Mouse (Mus musculus) lung, postnatal 25 days (tissue): ENCODE data around the gene Slc9a3.

Experiments
- DNase-seq: peaks from one replicate; pipeline ENCODE4 v3.0.0; 2022; ENCODE audit warnings: low spot score

The Slc9a3 gene

DNA sequence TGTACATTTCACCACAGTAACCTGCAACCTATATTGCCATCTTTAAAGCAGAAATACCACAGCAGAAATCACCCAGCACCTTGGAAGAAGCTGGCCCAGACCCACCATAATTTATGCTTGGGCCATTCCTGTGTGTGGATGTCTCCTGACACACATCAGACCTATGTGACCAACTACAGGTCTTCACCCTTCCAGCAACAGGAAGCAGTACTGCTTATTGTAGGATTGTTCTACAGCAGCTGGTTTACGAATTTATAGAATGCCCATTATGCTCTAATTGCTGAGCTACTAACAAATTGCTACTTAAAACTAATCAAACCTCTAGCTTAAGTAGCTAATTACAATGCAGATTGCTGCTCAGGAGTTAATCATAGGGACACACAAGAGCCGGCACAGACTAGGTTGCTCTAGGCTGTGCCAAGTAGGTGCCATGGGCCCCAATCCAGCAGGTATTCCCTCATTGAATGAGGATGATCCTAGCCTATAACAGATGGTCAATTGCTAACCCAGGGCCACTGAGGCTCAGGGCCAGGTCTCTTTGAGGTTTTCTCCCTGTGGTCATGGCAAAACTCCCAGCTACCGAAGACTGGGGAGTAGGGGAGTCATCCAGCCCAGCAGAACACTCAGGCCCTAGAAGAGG is 24.8 kb downstream of the Slc9a3 start:
- no peak for DNase-seq

DNA sequence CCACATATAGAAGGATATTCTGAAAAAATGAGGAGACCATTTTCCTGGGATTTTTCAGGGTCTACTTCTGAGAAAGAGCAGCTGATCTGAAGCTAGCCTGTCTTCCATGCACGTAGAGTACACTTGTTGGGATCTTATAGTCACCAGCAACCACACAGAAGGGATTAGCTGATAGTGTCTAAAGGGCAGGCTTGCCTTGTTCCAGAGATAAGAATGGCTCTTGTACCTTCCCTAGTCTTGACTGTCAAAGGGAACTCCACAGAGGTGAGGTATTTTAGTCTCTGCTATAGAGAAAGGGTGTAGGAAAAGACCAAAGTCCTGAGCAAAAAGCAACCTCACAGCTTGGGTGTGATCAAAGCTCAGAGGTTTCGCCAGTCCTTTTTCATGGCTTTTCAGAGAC is 26.1 kb downstream of the Slc9a3 start:
- no peak for DNase-seq

DNA sequence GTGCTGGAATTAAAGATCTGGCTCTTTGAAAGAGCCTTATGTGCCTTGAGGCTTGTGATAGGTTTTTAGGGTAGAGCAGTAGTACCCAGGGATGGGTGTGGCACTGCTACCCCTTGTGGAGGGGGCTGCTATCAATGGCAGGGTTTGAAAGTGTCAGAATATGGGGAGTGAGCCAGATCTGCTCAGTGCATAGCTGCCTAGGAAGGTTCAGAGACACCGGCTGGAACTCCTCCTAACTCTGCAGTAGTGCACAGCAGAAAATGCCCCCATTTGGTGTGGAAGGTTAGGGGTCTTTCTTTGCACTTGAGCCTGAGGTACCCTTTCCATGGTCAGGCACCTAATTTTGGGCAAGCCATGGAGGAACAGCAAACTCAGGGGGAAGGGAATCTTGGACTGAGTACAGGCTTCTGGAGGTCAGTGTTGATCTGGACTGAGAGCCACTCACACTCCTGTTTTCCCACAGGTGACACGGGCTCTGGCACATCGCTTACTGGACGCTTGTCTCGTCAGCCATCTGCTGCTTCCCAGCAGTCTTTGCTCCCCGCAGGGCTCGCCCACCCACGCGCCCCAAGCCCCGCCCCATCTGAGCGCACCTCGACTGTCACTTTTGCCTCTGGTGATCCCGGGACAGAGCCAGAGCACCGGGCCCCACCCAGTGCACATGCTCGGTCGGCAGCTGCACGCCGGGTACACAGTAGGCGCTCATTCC is 45.2 kb downstream of the Slc9a3 start:
- DNase-seq: peak; percentile 31

DNA sequence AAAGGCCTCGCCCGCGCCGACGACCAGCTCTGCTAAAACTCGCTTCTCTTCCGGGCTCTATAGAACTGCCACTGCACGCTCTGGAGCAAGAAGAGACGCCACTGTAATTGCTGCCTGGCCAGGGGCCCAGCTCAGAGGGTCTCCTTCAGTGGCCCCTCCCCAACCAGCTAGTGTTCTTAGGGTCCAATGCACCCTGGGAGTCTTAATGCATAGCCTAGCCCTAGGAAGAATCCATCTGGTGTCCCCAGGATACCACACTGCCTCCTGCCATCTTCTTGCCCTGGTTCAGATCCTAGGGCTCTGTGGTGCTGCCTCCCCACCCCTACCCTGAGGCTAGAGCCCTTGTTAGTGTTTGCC is 45.8 kb downstream of the Slc9a3 start:
- no peak for DNase-seq

DNA sequence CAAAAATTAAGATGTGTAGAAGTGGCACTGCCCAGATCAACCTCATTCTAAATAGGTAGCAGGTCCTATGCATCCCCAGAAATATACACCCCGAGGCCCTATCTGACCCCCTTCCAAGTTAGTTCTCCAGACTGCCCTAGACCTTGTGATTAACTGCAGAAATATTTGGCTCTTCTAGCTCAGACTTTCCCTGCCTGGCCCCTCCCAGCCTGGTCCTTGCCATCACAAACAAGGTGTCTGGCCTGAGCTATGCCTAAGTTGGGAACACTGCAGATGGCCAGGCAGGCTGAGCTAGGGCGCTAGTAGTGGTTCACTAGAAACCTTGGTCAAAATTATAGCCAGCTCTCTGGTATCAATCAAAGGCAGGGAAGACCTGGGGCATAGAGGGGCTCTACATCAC is 46.2 kb downstream of the Slc9a3 start:
- no peak for DNase-seq

DNA sequence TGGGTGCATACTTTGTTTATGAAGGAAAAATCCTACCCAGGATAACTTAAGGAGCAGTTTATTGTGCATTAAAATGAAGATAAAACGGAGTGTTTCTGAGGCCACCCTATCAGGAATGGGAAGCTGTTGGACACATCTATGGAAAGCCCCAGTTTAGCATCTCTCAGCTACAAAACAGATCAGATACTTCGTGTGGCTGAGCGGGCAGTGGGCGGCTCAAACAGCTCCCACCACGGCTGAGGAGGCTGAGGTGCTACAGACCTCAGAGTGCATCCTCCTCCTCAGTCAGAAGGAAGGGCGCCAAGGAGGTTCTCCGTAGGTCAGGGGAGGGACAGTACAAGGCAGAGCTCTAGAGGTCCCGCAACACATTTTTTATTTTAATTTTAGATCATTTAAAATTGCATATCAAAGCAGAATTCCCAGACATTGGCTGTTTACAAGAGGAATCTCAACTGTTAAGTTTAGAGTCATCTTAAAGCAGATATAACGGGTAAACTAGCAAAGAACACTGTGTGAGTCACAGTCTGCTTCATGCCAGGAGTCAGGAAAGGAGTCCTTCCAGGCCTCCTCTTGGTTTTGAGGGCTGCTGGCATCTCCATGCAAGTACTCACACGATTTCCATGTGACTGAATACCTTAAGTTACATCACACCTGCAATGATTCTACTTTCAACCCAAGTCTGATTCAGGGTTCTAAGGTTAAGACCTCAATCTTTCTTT is 48.3 kb downstream of the Slc9a3 start:
- no peak for DNase-seq

DNA sequence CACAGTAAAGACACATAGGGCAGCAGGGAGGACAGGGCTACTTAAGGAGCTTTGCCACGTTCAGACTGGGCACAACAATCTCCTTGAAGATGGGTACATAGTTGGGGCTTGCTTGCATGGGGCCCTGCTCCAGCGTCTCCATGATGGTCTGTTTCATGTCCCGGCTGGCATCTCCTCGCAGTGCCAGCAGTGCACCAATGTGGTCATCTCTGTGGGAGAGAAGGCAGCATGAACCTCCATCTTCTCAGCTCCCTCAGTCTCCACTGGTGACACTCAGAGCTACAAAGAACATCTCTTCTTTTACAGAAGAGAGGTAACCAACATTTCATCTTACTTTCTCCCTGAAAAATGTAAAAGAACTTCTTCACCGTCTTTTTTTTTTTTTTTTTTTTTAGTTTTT is 50.8 kb downstream of the Slc9a3 start:
- no peak for DNase-seq

DNA sequence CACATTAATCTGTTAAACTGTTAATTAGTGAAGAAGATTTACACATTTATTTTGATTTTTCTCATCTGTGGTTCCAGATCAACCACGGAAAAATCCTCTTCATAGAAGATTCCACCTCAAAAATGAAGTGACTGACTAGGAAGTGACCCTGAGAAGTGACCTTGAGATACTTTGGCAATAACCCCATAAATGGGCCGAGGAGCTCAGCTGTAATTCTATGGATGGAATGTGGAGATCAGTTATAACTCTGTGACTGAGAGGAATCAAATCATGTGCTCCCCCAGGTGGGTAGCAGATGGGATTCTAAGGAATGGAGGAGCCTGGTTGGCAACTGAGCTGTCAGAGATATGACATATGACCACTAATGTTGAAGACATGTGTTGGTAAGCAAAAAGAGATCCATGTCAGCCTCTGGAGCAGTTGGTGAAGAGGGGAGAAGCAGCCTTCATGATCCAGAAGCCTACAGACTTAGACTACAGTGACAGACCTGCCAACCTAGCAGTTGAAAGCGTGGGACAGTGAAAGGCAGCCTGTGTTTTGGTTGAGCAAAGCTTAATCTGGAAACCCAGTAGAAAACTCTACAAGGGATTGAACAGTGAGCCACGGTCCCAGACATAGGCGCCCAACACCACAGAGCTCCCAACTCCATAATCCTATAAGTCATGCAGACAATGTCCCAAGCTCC is 61.9 kb downstream of the Slc9a3 start:
- no peak for DNase-seq

DNA sequence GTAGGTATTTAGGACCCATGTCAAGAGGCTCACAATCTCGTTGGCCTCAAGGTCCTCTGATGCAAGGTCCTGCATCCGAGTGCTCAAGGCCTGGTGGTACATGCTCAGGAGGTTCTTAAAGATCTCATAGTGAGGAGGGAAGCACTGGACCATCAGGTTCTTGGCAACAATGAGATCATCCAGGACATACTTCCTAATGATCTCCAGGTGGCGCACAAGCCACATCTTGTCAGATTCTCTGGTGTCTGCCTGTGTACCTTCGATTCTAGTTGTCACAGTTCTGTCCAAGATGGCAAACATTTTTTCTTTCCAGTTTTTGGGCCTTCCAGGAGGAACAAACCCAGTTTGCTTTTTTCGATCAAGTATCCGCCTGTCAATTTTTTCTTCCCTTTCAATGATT is 71.4 kb downstream of the Slc9a3 start:
- DNase-seq: no peak

DNA sequence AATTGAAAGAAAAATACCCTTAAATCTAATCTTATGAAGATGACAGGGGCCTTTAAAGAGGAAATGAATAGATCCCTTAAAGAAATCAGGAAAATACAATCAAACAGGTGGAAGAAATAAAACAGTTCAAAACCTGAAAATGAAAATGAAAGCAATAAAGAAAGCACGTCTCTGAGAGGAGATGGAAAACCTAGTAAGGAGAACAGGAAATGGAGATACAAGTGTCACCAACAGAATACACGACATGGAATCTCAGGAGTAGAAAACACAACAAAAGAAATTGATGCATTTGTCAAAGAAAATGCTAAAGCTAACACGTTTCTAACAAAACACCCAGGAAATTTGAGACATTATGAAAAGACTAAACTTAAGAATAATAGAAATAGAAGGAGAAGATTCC is 75.2 kb downstream of the Slc9a3 start:
- no peak for DNase-seq

DNA sequence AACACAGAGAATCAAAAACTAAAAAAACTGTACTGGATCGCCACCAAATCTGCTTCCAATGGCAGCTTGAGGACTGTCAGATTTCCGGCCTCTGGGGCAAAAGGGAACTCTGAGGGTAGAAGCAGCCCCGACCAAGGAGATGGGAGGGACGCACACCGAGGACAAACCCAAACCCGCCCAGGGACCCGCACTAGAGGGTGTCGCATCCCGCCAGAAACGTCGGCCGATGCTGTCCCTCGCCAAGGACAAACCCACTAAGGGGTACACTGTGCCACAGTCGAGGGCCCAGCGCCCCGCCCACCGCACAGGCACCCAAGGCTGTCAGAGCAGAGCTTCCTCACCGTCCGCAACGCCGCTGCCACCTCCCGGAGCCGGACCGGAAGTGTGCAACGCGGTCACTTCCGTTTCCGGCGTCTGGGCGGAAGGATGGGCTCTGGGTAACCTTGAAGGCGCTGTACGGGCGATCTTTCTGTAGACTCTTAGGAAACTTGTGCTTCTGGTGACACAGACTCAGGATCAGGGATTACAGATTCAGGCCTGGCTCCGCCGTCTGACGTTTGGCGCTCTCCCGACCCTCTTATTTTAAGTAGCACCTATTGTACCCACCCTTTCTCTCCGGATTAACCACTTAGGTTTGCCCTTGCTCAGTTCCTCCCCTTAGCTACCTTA is 87.2 kb downstream of the Slc9a3 start, which contains the start of gene Exoc3:
Gene Exoc3 (minus strand): TSS at position 416 of the 669 bp plus-strand sequence.
- peak; percentile 91 for DNase-seq

DNA sequence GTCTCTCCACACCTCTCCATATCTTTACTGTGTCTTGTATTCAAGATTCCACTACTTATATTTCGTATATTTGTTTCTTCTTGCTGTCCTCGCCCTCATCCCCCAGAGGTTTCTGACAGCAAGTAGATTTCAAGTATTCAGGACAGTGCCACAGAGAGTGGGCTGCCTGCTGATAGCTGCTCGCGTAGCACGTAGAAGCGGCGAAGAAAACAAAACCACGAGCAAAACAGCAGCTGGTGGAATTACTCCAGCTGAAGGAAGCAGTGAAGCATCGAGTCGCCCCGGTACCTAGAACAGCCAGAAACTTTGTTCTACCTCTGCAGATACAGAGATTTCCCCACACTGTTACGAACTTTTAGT is 87.7 kb downstream of the Slc9a3 start:
- DNase-seq: no peak

DNA sequence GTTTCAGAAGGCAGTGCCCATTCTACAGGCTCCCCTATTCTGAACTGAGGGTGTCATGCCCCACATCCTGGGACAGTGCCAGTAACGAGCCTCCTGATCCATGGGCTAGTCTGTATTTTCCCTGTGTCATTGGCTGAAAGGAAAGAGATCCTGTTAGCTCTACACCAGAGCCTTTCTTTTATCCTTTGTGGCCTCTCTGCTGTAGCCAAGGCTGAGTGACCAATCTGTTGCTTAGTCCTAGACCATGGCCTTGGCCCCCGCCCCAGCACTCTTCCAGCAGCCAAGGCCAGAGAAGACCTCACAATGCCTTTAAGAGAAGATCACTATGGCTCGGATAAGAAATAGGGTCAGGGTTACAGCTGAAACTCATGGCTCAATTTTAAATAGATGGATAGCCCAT is 97.2 kb downstream of the Slc9a3 start:
- no peak for DNase-seq
